Mouse (Mus musculus) CH12.LX (cell line): ENCODE results near the gene Tank. TPM values are rescaled to one million over a fixed set of nuclear protein-coding genes. Genes with fewer than 3 reads are reported as not detected.

Experiments used
- DNase-seq: peaks from one replicate; pipeline ENCODE4 v3.0.0-alpha.2; 2013; ENCODE audit errors: extremely low read depth
- H3K27ac ChIP-seq: 2 replicates; pipeline ENCODE4 v1.5.1; 2012; ENCODE audit warnings: low read depth, mild to moderate bottlenecking, control low read depth, moderate library complexity; ENCODE audit not compliant: insufficient read depth
- H3K27me3 ChIP-seq: replicated peaks from 2 replicates; pipeline ENCODE3; 2012; ENCODE audit warnings: inconsistent platforms
- H3K36me3 ChIP-seq, 2 experiments: replicated peaks in 1 of 2; 2 replicates each; pipeline versions ENCODE3 to v1.6.1; 2012; ENCODE audit warnings: inconsistent platforms in 1 of 2, low read length in 1 of 2, mild to moderate bottlenecking in 1 of 2, mixed read lengths in 1 of 2, moderate library complexity in 1 of 2; ENCODE audit not compliant: control insufficient read depth in 1 of 2, insufficient read depth in 1 of 2
- H3K4me1 ChIP-seq, 2 experiments: 2 replicates each; pipeline ENCODE4 v1.6.1; 2012; ENCODE audit warnings: inconsistent platforms in 1 of 2, moderate library complexity in 1 of 2; ENCODE audit not compliant: insufficient read depth in 2 of 2, control insufficient read depth in 1 of 2
- H3K4me2 ChIP-seq: 2 replicates; pipeline ENCODE4 v1.6.1; 2012; ENCODE audit warnings: low read depth, mild to moderate bottlenecking, control low read depth; ENCODE audit not compliant: poor library complexity, insufficient read depth, severe bottlenecking
- H3K4me3 ChIP-seq, 3 experiments: fragments of 150-350 bp in 1 of 3; sonication (generic) in 1 of 3; replicated peaks in 1 of 3; 2 replicates each; pipeline versions ENCODE3 to v1.5.1; 2011 to 2012; ENCODE audit warnings: low read depth in 2 of 3, low read length in 2 of 3, mild to moderate bottlenecking in 2 of 3, moderate library complexity in 2 of 3, control low read depth in 1 of 3, improper control_type of control experiment in 1 of 3, inconsistent platforms in 1 of 3, mixed read lengths in 1 of 3; ENCODE audit not compliant: poor library complexity in 1 of 3
- H3K79me2 ChIP-seq: replicated peaks from 2 replicates; pipeline ENCODE4 v1.6.1; 2012; ENCODE audit warnings: mild to moderate bottlenecking, moderate library complexity; ENCODE audit not compliant: control insufficient read depth, poor library complexity, insufficient read depth, severe bottlenecking; ENCODE audit errors: extremely low read depth
- H3K9ac ChIP-seq: 2 replicates; pipeline ENCODE4 v1.6.1; 2012; ENCODE audit warnings: low read depth, mild to moderate bottlenecking, control low read depth, moderate library complexity; ENCODE audit not compliant: insufficient read depth
- H3K9me3 ChIP-seq: replicated peaks from 2 replicates; pipeline ENCODE3; 2012; ENCODE audit warnings: low read length, inconsistent platforms, mixed read lengths
- BHLHE40 ChIP-seq: IDR thresholded peaks from 2 replicates; pipeline ENCODE4 v1.6.1; 2011; ENCODE audit warnings: mild to moderate bottlenecking, low read depth, low read length, improper control_type of control experiment
- CHD1 ChIP-seq: IDR thresholded peaks from 2 replicates; pipeline ENCODE4 v1.6.1; 2012; ENCODE audit warnings: low read depth, low read length, improper control_type of control experiment, inconsistent platforms
- CHD2 ChIP-seq: IDR thresholded peaks from 2 replicates; pipeline ENCODE4 v1.6.1; 2011; ENCODE audit warnings: low read length, improper control_type of control experiment
- CTCF ChIP-seq, 2 experiments: IDR thresholded peaks in 1 of 2; conservative IDR thresholded peaks in 1 of 2; 2 replicates each; pipeline ENCODE4 v1.5.1; 2011 to 2012; ENCODE audit warnings: low read depth in 2 of 2, low read length in 2 of 2, improper control_type of control experiment in 1 of 2, inconsistent platforms in 1 of 2, mild to moderate bottlenecking in 1 of 2, moderate library complexity in 1 of 2
- E2F4 ChIP-seq: IDR thresholded peaks from 2 replicates; pipeline ENCODE4 v1.6.1; 2011; ENCODE audit warnings: low read depth, low read length, improper control_type of control experiment; ENCODE audit not compliant: insufficient replicate concordance
- ELF1 ChIP-seq: IDR thresholded peaks from 2 replicates; pipeline ENCODE4 v1.6.1; 2014; ENCODE audit warnings: low read depth, mild to moderate bottlenecking, inconsistent platforms, low read length, improper control_type of control experiment
- ETS1 ChIP-seq: conservative IDR thresholded peaks from 2 replicates; pipeline ENCODE4 v1.6.1; 2012; ENCODE audit warnings: low read depth, mild to moderate bottlenecking, inconsistent platforms, low read length, improper control_type of control experiment, moderate library complexity
- GABPA ChIP-seq: IDR thresholded peaks from 2 replicates; pipeline ENCODE4 v1.6.1; 2012; ENCODE audit warnings: low read depth, low read length, improper control_type of control experiment, inconsistent platforms; ENCODE audit not compliant: insufficient replicate concordance
- HCFC1 ChIP-seq: IDR thresholded peaks from 2 replicates; pipeline ENCODE4 v1.6.1; 2012; ENCODE audit warnings: low read depth, mild to moderate bottlenecking, inconsistent platforms, low read length, improper control_type of control experiment
- IRF4 ChIP-seq: IDR thresholded peaks from 2 replicates; pipeline ENCODE4 v1.6.1; 2014; ENCODE audit warnings: low read depth, mild to moderate bottlenecking, inconsistent platforms, low read length, improper control_type of control experiment
- JUN ChIP-seq: IDR thresholded peaks from 2 replicates; pipeline ENCODE4 v1.6.1; 2011; ENCODE audit warnings: low read depth, mild to moderate bottlenecking, low read length, improper control_type of control experiment, moderate library complexity; ENCODE audit not compliant: insufficient read depth
- KAT2A ChIP-seq: IDR thresholded peaks from 2 replicates; pipeline ENCODE4 v1.6.1; 2012; ENCODE audit warnings: low read length, improper control_type of control experiment, inconsistent platforms; ENCODE audit not compliant: insufficient replicate concordance
- MAX ChIP-seq: IDR thresholded peaks from 2 replicates; pipeline ENCODE4 v1.6.1; 2011; ENCODE audit warnings: low read length, improper control_type of control experiment
- MAZ ChIP-seq: IDR thresholded peaks from 2 replicates; pipeline ENCODE4 v1.6.1; 2012; ENCODE audit warnings: low read depth, mild to moderate bottlenecking, inconsistent platforms, low read length, improper control_type of control experiment, moderate library complexity
- MEF2A ChIP-seq: IDR thresholded peaks from 2 replicates; pipeline ENCODE4 v1.6.1; 2014; ENCODE audit warnings: low read depth, mild to moderate bottlenecking, inconsistent platforms, low read length, improper control_type of control experiment, borderline replicate concordance
- MYC ChIP-seq: IDR thresholded peaks from 2 replicates; pipeline ENCODE4 v1.6.1; 2011; ENCODE audit warnings: low read depth, mild to moderate bottlenecking, improper control_type of control experiment, low read length
- NELFE ChIP-seq: IDR thresholded peaks from 2 replicates; pipeline ENCODE4 v1.6.1; 2011; ENCODE audit warnings: low read depth, low read length, improper control_type of control experiment
- NRF1 ChIP-seq: IDR thresholded peaks from 2 replicates; pipeline ENCODE4 v1.6.1; 2014; ENCODE audit warnings: low read depth, mild to moderate bottlenecking, inconsistent platforms, low read length, improper control_type of control experiment, moderate library complexity
- POLR2A ChIP-seq: IDR thresholded peaks from 2 replicates; pipeline ENCODE4 v1.6.1; 2011; ENCODE audit warnings: low read depth, mild to moderate bottlenecking, improper control_type of control experiment, low read length
- POLR2AphosphoS2 ChIP-seq: IDR thresholded peaks from 2 replicates; pipeline ENCODE4 v1.6.1; 2011; ENCODE audit warnings: low read depth, low read length, improper control_type of control experiment
- RAD21 ChIP-seq: IDR thresholded peaks from 2 replicates; pipeline ENCODE4 v1.6.1; 2011; ENCODE audit warnings: low read depth, mild to moderate bottlenecking, low read length, improper control_type of control experiment, moderate library complexity
- RCOR1 ChIP-seq: conservative IDR thresholded peaks from 2 replicates; pipeline ENCODE4 v1.6.1; 2012; ENCODE audit warnings: low read depth, mild to moderate bottlenecking, inconsistent platforms, low read length, improper control_type of control experiment
- SIN3A ChIP-seq: IDR thresholded peaks from 2 replicates; pipeline ENCODE4 v1.6.1; 2012; ENCODE audit warnings: low read length, improper control_type of control experiment, inconsistent platforms
- TBP ChIP-seq: conservative IDR thresholded peaks from 2 replicates; pipeline ENCODE4 v1.6.1; 2011; ENCODE audit warnings: low read depth, low read length, improper control_type of control experiment
- TCF12 ChIP-seq: IDR thresholded peaks from 2 replicates; pipeline ENCODE4 v1.6.1; 2014; ENCODE audit warnings: low read depth, mild to moderate bottlenecking, inconsistent platforms, low read length, improper control_type of control experiment
- UBTF ChIP-seq: IDR thresholded peaks from 2 replicates; pipeline ENCODE4 v1.6.1; 2012; ENCODE audit warnings: low read depth, mild to moderate bottlenecking, inconsistent platforms, low read length, improper control_type of control experiment, moderate library complexity
- USF2 ChIP-seq: conservative IDR thresholded peaks from 2 replicates; pipeline ENCODE4 v1.6.1; 2011; ENCODE audit warnings: low read depth, low read length, improper control_type of control experiment
- ZMIZ1 ChIP-seq: IDR thresholded peaks from 2 replicates; pipeline ENCODE4 v1.6.1; 2012; ENCODE audit warnings: low read depth, mild to moderate bottlenecking, inconsistent platforms, low read length, improper control_type of control experiment
- ZNF384 ChIP-seq: IDR thresholded peaks from 2 replicates; pipeline ENCODE4 v1.6.1; 2012; ENCODE audit warnings: low read depth, low read length, improper control_type of control experiment, inconsistent platforms
- dilution Hi-C: fragments of 300-500 bp; cut with MboI; formaldehyde crosslinking; loops from 2 replicates; pipeline ENCODE4 v1.14.3; 2020; ENCODE audit warnings: low sequenced_read_pairs; ENCODE audit not compliant: extremely low pct_unique_long_range_greater_than_20kb, extremely low pct_ligation_motif_present
- in situ Hi-C: fragments of 300-500 bp; cut with MboI; formaldehyde crosslinking; loops from 3 replicates; pipeline ENCODE4 v1.14.3; 2019; ENCODE audit warnings: low sequenced_read_pairs, low pct_ligation_motif_present, low pct_unique_long_range_greater_than_20kb, mixed read lengths
- polyA plus RNA-seq: library from polyadenylated mRNA; unstranded; fragments of >175 nt; gene quantifications from 2 replicates; pipeline ENCODE4 v1.2.1, GENCODE M21; 2012; ENCODE audit warnings: low read depth; ENCODE audit not compliant: insufficient read length
- total RNA-seq, 2 experiments: library from RNA; depleted of rRNA; stranded (reverse); fragments of 300-350 nt in 1 of 2; fragments of >200 nt in 1 of 2; gene quantifications; 2 replicates each; pipeline ENCODE4 v1.2.3; 2012 to 2014

The Tank gene
- total and polyA plus RNA-seq, 3 experiments: 45.7 to 152 (median 68.7) TPM

DNA sequence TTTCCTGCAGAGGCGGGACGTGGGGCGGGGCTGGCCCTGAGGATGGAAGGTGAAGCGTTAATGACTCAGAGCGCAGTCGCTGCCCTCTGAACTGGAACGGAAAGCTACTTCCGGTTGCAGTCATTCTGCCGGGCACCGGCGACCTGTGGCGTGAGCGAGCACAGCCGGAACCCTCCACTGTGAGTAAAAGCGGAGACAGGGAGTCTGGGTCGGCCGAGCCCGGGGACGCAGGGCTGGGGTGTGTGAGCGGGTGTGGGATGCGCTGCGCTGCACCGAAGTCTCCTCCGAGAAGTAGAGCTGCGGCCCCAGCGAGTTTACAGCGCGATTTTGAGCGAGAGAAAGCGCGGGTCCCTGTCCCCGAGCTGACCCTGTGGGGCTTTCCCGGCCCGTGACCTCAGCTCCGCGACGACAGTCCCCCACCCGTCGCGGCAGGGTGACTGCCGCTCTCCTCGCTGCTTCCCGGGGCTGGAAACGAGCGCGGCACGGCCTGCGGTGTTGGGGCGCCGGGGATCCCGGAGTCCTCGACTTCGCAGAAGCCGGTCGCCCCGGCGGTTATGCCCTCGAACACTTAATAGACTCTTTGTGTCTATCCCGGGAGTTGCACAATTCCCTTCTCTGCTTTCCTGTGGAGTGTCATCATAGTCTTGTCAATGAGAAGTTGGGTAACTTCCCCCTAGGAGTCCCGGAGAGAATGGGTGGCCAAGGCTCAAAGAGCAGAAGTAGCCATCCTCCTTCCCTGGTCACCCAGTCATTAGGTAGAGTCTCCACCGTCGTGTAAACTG lies 14.8 kb downstream of the Tank start:
- Histone ChIP-seq H3K9ac (peak overlapping the region; percentile 53), H3K4me2 (peak overlapping the region; percentile 76), H3K27ac (peak overlapping the region; percentile 83), H3K27me3 (no peaks in the 10 kb centered on the region), H3K36me3 (peaks cover 6 to 34% of the 10 kb centered on the region in 2 experiments), H3K79me2 (peaks cover 62% of the 10 kb centered on the region), H3K9me3 (no peaks in the 10 kb centered on the region), H3K4me3 (peak overlapping the region; percentile 67 to 72 (median 70)), H3K4me1 (peaks cover 6 to 68% of the 10 kb centered on the region in 2 experiments; a peak in 3 of 4 replicates)
- in situ Hi-C loops (no loop called here), dilution Hi-C loops (no loop called here)
- TF ChIP-seq ETS1: peak; percentile 61
- TF ChIP-seq UBTF: peak; percentile 81; the same call in 1 of the 2 replicates
- peak; percentile 86 for TF ChIP-seq BHLHE40
- no peak for TF ChIP-seq ZNF384
- TF ChIP-seq ELF1: peak; percentile 89
- TF ChIP-seq KAT2A: peak; percentile 43; the same call in 1 of the 2 replicates
- TF ChIP-seq TCF12: peak; percentile 98
- TF ChIP-seq RCOR1: no peak
- peak; percentile 74 for TF ChIP-seq ZMIZ1
- no peak for TF ChIP-seq GABPA
- peak; percentile 73 for TF ChIP-seq NRF1
- TF ChIP-seq MYC: no peak
- 0 out of 2 replicates have a peak, but pooled peaks have one; percentile 30 for TF ChIP-seq MEF2A
- no peak for TF ChIP-seq MAZ
- TF ChIP-seq CHD2: peak; percentile 57; the same call in 1 of the 2 replicates
- 0 out of 2 replicates have a peak, but pooled peaks have one; percentile 46 for TF ChIP-seq CHD1
- TF ChIP-seq POLR2AphosphoS2: peak; percentile 42; the same call in 1 of the 2 replicates
- no peak for TF ChIP-seq JUN
- TF ChIP-seq RAD21: no peak
- TF ChIP-seq TBP: peak; percentile 95
- TF ChIP-seq IRF4: peak; percentile 6; the same call in 1 of the 2 replicates
- TF ChIP-seq MAX: no peak
- TF ChIP-seq POLR2A: peak; percentile 86
- no peak for TF ChIP-seq E2F4
- peak; percentile 71 for TF ChIP-seq HCFC1
- peak; percentile 65 for TF ChIP-seq NELFE
- TF ChIP-seq CTCF (conservative IDR thresholded peaks at IDR 0.05 in 1 of 2, IDR thresholded peaks at IDR 0.05 in 1 of 2; ENCODE audit: low read depth in 2 of 2, low read length in 2 of 2): no peak
- no peak for TF ChIP-seq USF2
- no peak; the same call in 1 of the 2 replicates for TF ChIP-seq SIN3A
- peak; percentile 94 for DNase-seq
